Comparison of ENCODE assay signal across 21 mouse cellular contexts in genomic region chr8:126688014-126688413, GRCm38 (mm10).
A peak's percentile ranks its signal among the peaks of the same experiment; 100 is the strongest.
DNase-seq lines count a peak whose midpoint lies in the region; ATAC-seq and TF ChIP-seq lines count a peak whose summit lies in the region.
"Had no signal": no experiment of that assay in that cellular context is flagged by ENCODE, and none has a peak within 500 bp of the region (broad histone marks: within the 10 kb centered on the region; RNA-seq: fewer than 3 reads in every experiment).

No protein-coding gene starts in this region.

- 60% methylated on average over 6 of the region's 6 CpGs for WGBS in intestine, postnatal 0 days
- 66% methylated on average over 6 of the region's 6 CpGs for WGBS in intestine, embryonic 15.5 days
- WGBS in kidney, postnatal 0 days = 21% methylated on average over 6 of the region's 6 CpGs

- no peaks in the 10 kb centered on the region for H3K36me3 ChIP-seq in intestine, postnatal 0 days (ENCODE audit: control insufficient read depth, insufficient read depth)
- no peaks in the 10 kb centered on the region for H3K36me3 ChIP-seq in intestine, embryonic 15.5 days
- H3K36me3 ChIP-seq in kidney, postnatal 0 days (ENCODE audit: insufficient read depth, low read length) = no peaks in the 10 kb centered on the region
- H3K36me3 ChIP-seq: embryonic facial prominence, embryonic 13.5 days; heart, embryonic 10.5 days; hindbrain, embryonic 13.5 days had no signal

- TF ChIP-seq CTCF in intestine, postnatal 0 days (IDR thresholded peaks at IDR 0.05; ENCODE audit: low read depth) = no peak
- TF ChIP-seq CTCF in kidney, postnatal 0 days (IDR thresholded peaks at IDR 0.05; ENCODE audit: low read depth) = no peak

- no peak overlapping the region for H3K4me2 ChIP-seq in intestine, postnatal 0 days (replicated peaks; ENCODE audit: low read depth)
- no peak overlapping the region for H3K4me2 ChIP-seq in intestine, embryonic 15.5 days (replicated peaks)
- H3K4me2 ChIP-seq in kidney, postnatal 0 days (ENCODE audit: low read length) = no peak overlapping the region
- H3K4me2 ChIP-seq: embryonic facial prominence, embryonic 13.5 days; forebrain, embryonic 13.5 days; hindbrain, embryonic 13.5 days had no signal

- H3K4me1 ChIP-seq in intestine, postnatal 0 days (replicated peaks; ENCODE audit: control insufficient read depth, insufficient read depth, low read length) = 0 out of 2 replicates have a peak, but pooled peaks cover 9% of the 10 kb centered on the region
- H3K4me1 ChIP-seq in intestine, embryonic 15.5 days (replicated peaks) = 0 out of 2 replicates have a peak, but pooled peaks cover 6% of the 10 kb centered on the region
- peaks cover 6% of the 10 kb centered on the region; the same call in 1 of the 2 replicates for H3K4me1 ChIP-seq in kidney, postnatal 0 days (replicated peaks; ENCODE audit: insufficient read depth, low read length)

- H3K9me3 ChIP-seq in intestine, postnatal 0 days (ENCODE audit: control insufficient read depth) = no peaks in the 10 kb centered on the region
- no peaks in the 10 kb centered on the region for H3K9me3 ChIP-seq in intestine, embryonic 15.5 days
- H3K9me3 ChIP-seq in kidney, postnatal 0 days (replicated peaks; ENCODE audit: low read length) = no peaks in the 10 kb centered on the region
- H3K9me3 ChIP-seq: embryonic facial prominence, embryonic 13.5 days; forebrain, embryonic 13.5 days; heart, embryonic 10.5 days; hindbrain, embryonic 13.5 days had no signal

- no peak for ATAC-seq in intestine, postnatal 0 days
- no peak for ATAC-seq in intestine, embryonic 15.5 days
- ATAC-seq in kidney, postnatal 0 days (replicated peaks; ENCODE audit: low FRiP score, low read depth) = no peak
- ATAC-seq in granulocyte monocyte progenitor cell, adult 5-6 weeks (replicated peaks; ENCODE audit: poor library complexity, severe bottlenecking) = peak; percentile 59
- ATAC-seq: forebrain, embryonic 13.5 days; forebrain, postnatal 0 days; hindbrain, postnatal 0 days had no signal

- peak overlapping the region; percentile 46 for H3K27ac ChIP-seq in intestine, postnatal 0 days (ENCODE audit: low read depth, low read length)
- H3K27ac ChIP-seq in intestine, embryonic 15.5 days = no peak overlapping the region
- H3K27ac ChIP-seq in kidney, postnatal 0 days = no peak overlapping the region
- H3K27ac ChIP-seq: embryonic facial prominence, embryonic 13.5 days; forebrain, embryonic 13.5 days; heart, embryonic 10.5 days; hindbrain, embryonic 13.5 days; hindbrain, postnatal 0 days had no signal

- no peaks in the 10 kb centered on the region for H3K27me3 ChIP-seq in intestine, postnatal 0 days (replicated peaks; ENCODE audit: control insufficient read depth, insufficient read depth, low read length)
- H3K27me3 ChIP-seq in intestine, embryonic 15.5 days (replicated peaks) = no peaks in the 10 kb centered on the region
- no peaks in the 10 kb centered on the region for H3K27me3 ChIP-seq in kidney, postnatal 0 days (ENCODE audit: insufficient read depth, low read length)
- H3K27me3 ChIP-seq: CH12.LX; embryonic facial prominence, embryonic 13.5 days; forebrain, embryonic 13.5 days; hindbrain, embryonic 13.5 days had no signal

- peak; percentile 78 for DNase-seq in kidney, postnatal 0 days (ENCODE audit: low spot score)
- no peak for DNase-seq in kidney, adult 18-20 months
- no peak for DNase-seq in heart, adult 8-10 months (ENCODE audit: low spot score)
- DNase-seq: adrenal gland, postnatal 10 days; cerebellum, adult 18-20 months; cerebellum, adult 9-11 months; cerebellum, postnatal 36 days; forebrain, postnatal 0 days; gastrocnemius, adult 2 months; gastrocnemius, postnatal 25 days; heart, adult 11 months; heart, postnatal 10 days had no signal

- H3K9ac ChIP-seq in intestine, postnatal 0 days (ENCODE audit: low read depth, low read length) = no peak overlapping the region
- H3K9ac ChIP-seq in intestine, embryonic 15.5 days = no peak overlapping the region
- H3K9ac ChIP-seq in kidney, postnatal 0 days (ENCODE audit: low read depth, low read length) = no peak overlapping the region
- H3K9ac ChIP-seq: embryonic facial prominence, embryonic 13.5 days; forebrain, embryonic 13.5 days; forebrain, postnatal 0 days; hindbrain, embryonic 13.5 days had no signal

- H3K4me3 ChIP-seq in intestine, postnatal 0 days (ENCODE audit: low read depth, low read length) = no peak overlapping the region
- no peak overlapping the region for H3K4me3 ChIP-seq in intestine, embryonic 15.5 days (replicated peaks)
- H3K4me3 ChIP-seq in kidney, postnatal 0 days (replicated peaks; ENCODE audit: low read depth, low read length) = no peak overlapping the region
- H3K4me3 ChIP-seq: embryonic facial prominence, embryonic 13.5 days; forebrain, embryonic 13.5 days; gastrocnemius, adult 2 months; heart, embryonic 10.5 days; hindbrain, embryonic 13.5 days had no signal
